Mouse (Mus musculus) large intestine, adult 2 months (tissue): Measurements from ENCODE around the gene Ehbp1. TPM values are rescaled to one million over a fixed set of nuclear protein-coding genes. Genes with fewer than 3 reads are reported as not detected.

Source experiments
- DNase-seq: peaks from one replicate; pipeline ENCODE4 v3.0.0-alpha.2; 2012; ENCODE audit warnings: low read depth, low spot score
- WGBS: fragments of 180-500 bp; shearing (Covaris S2); methylation state at CpG from one replicate; pipeline ENCODE4 v1.1.7; 2018; 5-methylcytosine and 5-hydroxymethylcytosine counted together
- polyA plus RNA-seq: library from polyadenylated mRNA; depleted of rRNA; stranded (reverse); fragments of >200 nt; gene quantifications from 2 replicates; pipeline ENCODE4 v1.2.3, GENCODE M21; 2012

Gene Ehbp1
- polyA plus RNA-seq, 1 experiment: 0.82 TPM

DNA sequence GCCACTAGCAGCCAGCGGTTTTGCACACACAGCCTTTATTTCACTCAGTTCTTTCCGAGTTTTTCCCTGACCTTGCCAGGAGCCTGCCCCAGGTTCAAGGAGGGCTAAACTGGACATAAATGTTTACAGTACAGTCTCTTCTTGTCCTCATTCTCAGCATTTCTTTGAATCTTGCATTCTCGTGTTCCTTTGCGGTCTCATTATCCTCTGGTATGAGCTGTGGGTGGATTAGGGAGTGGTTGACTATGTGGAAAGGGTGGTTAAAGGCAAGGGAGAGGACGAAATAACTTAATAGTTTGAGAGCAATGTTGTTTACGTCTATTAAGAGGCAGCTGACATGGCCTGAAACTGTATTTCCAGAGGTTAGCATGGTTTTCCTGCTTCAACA, 54.6 kb downstream of the Ehbp1 start:
- no peak for DNase-seq
- WGBS: 0% methylated on average over 6 of the region's 6 CpGs

DNA sequence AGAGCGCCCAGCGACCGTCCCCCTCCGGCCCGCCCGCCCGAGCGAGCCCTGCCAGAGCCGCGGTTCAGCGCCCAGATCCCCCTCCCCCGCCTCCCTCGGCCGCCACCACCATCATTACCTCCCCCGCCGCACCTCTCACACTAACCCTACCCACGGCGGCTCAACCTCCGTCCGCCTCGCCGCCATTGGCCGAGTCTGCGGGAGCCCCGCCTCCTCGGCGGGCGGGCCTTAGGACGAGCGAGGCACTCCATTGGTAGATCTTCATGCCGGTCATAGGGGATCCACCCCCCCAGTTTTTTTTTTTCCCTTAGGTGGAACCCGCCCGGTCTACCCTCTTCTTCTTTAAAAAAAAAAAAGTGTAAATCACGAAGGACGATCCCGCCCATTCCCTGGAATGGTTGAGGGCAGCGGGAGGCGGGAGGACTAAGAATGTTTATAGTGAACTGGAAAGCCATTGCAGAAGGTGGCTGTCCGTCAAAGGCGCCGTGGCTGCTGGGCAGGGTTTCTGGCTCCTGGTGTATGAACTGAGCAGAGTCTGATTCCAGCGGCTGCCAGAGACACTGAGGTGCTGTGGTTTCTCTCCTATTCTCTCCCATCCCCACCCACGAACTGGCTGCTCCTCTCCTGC, 55.1 kb downstream of the Ehbp1 start:
- 1% methylated on average over 41 of the region's 43 CpGs for WGBS
- peak; percentile 92 for DNase-seq

DNA sequence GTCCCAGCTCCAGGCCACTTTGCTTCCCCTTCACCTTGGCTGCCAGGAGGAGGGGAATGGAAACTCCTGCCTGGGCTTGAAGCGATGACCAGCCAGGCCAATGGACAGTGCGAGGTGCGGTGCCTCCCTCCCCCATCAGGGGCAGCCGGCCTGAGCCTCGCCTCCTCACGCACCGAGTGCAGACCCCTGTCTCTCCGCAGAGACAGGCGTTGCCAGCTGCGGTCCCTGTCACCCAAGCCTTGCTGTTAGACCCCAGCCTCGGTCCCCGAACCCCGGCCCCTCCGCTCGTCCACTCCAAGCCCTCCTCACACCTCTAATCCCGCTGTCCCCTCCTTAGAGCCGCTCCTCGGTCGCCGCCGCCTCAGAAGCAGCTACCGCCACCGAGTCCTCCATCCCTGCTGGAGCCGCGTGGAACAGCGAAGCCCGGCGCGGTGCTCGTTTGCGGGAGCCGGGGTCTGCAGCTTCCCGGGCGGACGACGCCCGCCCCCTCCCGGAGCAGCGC, 55.7 kb downstream of the Ehbp1 start:
- DNase-seq: no peak
- under 1% methylated on average over 36 of the region's 39 CpGs for WGBS

DNA sequence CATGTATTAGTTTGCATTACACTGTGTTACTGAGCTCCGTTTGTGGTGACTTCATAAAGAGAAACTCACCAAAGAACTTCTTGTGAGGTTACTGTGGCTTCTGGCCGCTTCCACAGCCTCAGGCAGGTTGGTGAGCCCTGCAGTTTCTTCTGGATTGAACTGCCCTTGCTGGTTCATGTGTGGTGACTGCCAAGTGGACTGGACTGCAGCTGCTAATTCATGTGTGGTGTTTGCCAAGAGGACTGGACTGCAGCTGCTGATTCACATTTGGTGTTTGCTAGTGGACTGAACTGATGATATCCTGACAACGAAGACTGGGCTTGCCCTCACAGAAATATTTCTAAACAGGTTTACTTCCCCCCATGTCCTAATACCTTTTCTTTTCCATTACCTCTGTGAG, 65.4 kb downstream of the Ehbp1 start:
- WGBS: 96% methylated on average over 3 of the region's 3 CpGs
- DNase-seq: no peak

DNA sequence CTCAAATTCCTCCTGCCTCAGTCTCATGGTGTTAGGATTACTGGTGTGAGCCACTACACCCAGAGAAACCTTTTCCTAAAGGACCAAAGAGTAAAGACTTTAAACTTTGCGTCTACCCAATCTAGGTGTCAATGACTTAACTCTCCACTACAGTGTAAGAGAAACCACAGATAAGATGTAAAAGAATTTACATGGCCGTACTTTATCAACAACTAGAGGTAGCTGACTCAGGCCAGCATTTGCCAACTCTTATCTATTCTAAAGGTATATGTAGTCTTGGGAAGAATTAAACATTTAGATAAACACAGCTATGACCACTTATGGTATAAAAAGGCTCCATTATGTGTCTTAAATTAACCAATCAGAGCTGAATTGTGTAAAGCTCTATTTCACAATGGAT, 67.9 kb downstream of the Ehbp1 start:
- 94% methylated on average over 2 of the region's 2 CpGs for WGBS
- no peak for DNase-seq

DNA sequence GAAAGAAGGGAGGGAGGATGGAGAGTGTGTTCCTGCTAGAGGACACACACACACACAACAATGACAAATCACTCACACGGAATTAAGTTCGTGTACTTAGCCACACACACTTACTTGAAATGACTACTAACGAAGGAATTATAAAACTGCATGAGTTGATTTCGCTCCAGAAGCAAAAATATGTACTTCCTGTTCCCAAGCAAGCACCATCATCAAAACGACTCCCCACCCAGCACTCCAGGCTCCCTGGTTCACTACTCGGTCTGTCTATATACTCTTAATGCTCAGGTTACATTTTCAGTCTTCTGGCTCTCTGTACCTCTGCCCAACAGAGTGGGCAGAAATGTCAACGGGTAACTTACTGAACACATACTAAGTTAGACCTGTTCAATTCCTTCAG, 68.7 kb downstream of the Ehbp1 start:
- 57% methylated on average over 7 of the region's 7 CpGs for WGBS
- DNase-seq: no peak

DNA sequence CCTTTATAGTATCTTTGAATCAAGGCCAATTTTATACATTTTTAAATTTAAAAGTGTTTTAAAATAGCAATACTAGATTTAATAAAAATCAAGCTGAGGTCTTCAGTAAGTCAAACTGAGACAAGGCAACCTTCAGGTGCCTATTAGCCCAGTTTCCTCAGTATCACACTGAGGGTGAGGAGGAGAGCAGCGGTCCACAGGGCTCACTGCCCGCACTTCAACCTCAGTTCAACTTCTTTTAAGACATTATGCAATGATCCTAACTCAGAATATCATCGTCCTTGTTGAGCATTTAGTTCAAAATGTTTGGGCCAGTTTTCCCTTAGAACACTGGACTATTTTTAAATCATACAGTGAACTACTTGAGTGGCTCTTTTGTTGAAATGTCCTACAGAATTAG, 70.2 kb downstream of the Ehbp1 start:
- no peak for DNase-seq
- WGBS: 88% methylated on average over 3 of the region's 3 CpGs

DNA sequence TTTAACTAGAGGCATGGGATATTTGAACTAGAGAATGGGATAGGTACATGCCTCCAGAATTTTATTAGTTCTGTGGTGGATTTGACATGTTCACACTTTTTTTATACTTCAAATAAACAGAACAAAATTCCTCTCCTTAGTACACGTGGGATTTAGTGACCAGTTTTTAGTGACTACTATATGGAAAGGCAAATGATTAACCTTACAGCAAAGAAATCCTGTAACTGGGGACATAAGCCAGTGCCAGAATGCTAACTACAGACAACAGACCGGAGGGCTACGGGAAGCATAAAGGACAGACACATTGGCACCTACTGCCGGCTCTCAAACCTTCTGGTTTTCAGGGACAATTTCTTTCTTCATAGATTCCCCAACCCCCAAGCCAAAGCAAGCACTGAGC, 72.4 kb downstream of the Ehbp1 start:
- DNase-seq: no peak
- 22% methylated on average over 4 of the region's 4 CpGs for WGBS

- WGBS: 55% methylated on average over 3 of the region's 3 CpGs
- DNase-seq: no peak
These were observed 72.9 kb downstream of the Ehbp1 start for GRCm38 (mm10) chr11:22269173-22269572.

GRCm38 (mm10) chr11:22267014-22267413, 75.1 kb downstream of the Ehbp1 start:
- no peak for DNase-seq

DNA sequence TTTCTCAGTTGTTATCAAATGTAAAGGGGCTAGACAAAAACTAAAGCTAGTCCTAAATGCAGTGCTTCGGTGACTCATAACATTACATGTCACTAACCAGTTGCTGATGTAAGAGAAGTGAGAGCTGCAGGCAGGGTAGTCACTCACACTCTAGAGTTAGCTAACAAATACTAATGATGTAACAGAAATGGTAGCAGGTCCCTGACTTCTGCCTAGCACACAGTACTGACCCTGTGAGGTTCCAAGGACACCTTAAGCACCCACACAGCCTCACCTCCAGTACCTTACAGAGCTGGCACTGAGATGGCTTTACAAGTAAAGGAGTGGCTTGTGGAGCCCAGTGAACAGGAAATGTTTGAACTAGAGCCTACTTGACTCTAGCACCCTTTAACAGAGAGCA, 86.7 kb downstream of the Ehbp1 start:
- 93% methylated on average over 1 of the region's 1 CpGs for WGBS
- DNase-seq: no peak

- 83% methylated on average over 2 of the region's 2 CpGs for WGBS
- DNase-seq: no peak
These were observed 92.7 kb downstream of the Ehbp1 start for GRCm38 (mm10) chr11:22249363-22249762.

- 63% methylated on average over 4 of the region's 4 CpGs for WGBS
- no peak for DNase-seq
These were observed 94.4 kb downstream of the Ehbp1 start for GRCm38 (mm10) chr11:22247736-22248135.

DNA sequence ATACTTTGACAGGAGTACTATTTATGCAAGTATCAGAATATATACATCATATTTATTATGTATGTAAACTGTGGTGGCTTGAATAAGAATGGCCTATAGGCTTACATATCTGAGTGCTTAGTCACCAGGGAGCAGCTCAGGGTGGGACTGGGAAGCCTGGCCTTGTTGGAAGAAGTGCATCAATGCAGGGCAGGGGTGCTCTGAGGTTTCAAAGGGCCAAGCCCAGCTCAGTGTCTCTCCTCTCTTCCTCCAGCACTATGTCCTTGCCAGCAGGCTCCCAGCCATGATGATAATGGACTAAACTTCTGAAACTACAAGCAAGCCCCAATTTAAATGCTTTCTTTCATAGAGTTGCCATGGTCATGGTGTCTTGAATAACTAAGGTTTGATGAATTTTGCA, 95.0 kb downstream of the Ehbp1 start:
- no peak for DNase-seq

DNA sequence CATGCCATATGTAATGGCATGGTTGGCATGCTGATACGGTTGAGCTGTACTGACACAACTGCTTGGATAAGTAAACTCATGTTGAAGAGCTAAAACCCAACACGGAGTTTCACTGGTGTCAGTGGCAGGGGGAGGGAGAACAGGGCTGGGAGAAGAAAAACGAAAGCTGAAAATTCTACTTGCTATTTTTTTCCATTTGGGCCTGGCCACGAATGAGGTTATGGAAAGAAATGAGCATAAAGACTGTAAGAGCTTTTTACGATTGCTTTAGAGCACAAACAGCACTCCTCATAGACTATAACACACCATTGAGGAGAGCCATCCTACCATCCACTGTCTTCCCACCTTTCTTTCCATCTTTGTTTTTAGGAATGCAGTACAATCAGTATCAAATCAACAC, 106.5 kb downstream of the Ehbp1 start:
- DNase-seq: no peak
- 71% methylated on average over 5 of the region's 5 CpGs for WGBS

DNA sequence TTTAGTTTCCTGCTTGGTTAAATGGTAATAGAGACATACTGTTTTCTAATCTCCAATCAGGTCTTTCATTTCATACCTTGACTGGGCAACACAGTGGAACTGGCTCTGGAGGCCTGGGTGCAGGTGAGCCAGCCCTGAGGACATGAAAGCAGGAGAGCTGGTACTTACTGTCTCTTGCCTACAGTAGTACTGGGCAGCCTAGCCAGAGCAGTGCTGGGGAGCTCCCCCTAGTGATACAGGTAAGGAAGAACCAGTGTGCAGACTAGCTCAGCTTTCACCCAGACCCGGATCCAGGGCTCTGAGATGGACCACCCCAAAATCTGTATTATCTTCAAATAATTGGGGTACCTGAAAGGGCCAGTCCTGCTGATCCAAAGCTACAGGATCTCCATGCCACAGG, 107.4 kb downstream of the Ehbp1 start:
- DNase-seq: no peak
- WGBS: 58% methylated on average over 1 of the region's 1 CpGs

DNA sequence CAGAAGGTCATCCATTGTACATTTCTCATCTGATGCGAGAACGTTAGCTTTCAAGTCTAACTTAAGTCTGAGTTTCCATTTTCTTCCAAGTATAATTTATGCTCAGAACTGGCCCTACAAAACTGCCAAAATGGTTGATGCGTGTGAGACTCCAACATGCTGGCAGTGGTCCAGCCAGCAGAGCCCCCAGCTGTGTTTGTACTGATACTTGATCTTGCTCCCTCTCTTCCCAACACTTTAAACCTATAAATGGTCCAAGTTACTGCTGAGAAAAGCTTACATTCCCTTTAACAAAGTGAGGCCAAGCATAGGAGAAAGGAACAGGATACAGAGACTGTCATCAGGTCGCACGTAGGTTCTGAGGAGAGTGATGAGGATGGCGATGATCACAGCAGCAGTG, 111.2 kb downstream of the Ehbp1 start:
- WGBS: 78% methylated on average over 6 of the region's 6 CpGs
- DNase-seq: no peak

GRCm38 (mm10) chr11:22225619-22226018, 116.5 kb downstream of the Ehbp1 start:
- peak; percentile 25 for DNase-seq
- 41% methylated on average over 2 of the region's 2 CpGs for WGBS

DNA sequence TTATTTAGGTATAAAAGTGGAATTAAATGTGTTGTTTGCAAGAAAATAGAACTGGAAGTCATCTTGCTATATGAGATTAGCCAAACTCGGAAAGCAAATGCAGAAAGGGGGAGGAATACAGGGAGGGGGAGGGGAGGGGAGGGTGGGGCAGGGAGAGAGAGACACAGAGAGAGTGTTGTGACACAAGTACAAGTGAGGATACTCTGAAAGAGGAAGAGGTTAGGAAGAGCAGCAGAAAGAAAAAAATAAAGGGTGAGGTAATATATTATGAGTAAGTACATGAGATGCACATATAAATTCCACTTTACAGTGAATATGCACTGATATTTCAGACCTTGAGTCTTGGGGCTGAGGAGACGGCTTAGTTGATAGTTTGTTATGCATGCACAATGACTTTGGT, 123.9 kb downstream of the Ehbp1 start:
- 85% methylated on average over 2 of the region's 2 CpGs for WGBS
- no peak for DNase-seq

DNA sequence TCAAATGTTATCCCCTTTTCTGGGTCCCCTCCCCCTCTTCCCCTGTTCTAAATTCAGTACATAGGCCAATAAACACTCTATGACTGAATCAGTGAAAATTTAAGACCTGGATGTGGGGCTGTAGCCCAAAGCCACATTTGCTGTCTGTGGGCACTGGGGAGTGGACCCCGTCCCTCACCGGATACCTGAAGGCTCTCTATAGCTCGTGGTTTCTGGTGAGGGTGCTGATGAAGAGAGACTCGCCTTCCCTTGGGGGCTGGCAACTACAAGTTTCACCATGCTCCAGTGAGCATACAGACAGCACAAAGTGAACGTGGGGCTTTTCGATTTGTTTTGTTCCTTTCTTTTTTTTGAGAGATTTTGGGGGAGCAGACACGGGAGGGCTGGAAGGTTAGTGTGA, 125.2 kb downstream of the Ehbp1 start:
- 89% methylated on average over 7 of the region's 7 CpGs for WGBS
- DNase-seq: no peak

- no peak for DNase-seq
- 84% methylated on average over 1 of the region's 1 CpGs for WGBS
These were observed 135.5 kb downstream of the Ehbp1 start for GRCm38 (mm10) chr11:22206611-22207010.

GRCm38 (mm10) chr11:22206191-22206590, 135.9 kb downstream of the Ehbp1 start:
- 62% methylated on average over 2 of the region's 2 CpGs for WGBS
- no peak for DNase-seq
